Mouse (Mus musculus): ENCODE results near the gene Sowaha.

DNA sequence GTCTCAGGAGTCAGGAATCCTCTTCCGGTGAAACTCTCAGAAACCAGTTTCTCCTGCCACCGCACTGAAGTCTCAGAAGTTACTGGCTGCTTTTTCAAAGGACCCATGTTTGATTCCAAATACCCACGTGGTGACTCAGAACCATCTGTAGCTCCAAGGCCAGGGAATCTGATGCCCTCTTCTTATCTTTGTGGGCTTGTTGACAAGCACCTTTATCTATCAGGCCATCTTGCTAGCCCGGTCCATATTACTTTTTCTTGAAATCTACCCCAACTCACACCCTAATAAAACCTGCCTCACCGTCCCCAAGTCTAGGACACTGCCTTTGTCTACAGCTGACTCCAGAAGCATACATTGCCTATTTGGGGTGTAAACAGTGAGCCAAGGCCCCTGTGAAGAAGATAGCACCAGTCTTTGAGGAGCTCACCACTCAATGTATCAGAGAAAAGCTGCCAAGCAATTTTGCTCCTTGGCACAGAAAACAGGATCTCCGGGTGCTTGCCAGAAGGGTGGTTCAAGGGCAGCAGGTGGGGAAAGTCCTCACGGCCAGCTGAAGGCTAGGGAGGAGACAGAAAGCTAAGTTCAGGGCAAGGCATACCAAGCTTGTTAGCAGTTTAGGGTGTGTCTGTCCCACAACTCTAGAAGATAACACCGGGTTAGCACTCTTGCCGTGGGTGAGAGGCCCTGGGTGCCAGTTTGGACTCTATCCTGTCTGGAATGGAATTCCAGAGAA is 3.3 kb upstream of the Sowaha start:
- TF ChIP-seq ZNF384 (IDR thresholded peaks at IDR 0.05; ENCODE audit: low read depth, low read length) (no peak), HCFC1 (IDR thresholded peaks at IDR 0.05; ENCODE audit: borderline replicate concordance, insufficient read depth, low read length) (no peak), CHD2 (IDR thresholded peaks at IDR 0.05; ENCODE audit: low read depth, low read length) (no peak), MAFK (IDR thresholded peaks at IDR 0.05; ENCODE audit: insufficient read depth, low read depth, low read length) (no peak)

Measured in ES-E14 (cell line).